Mouse (Mus musculus) forebrain, embryonic 14.5 days (tissue): ENCODE results near the gene Plekhh2. TPM values are rescaled to one million over a fixed set of nuclear protein-coding genes. Genes with fewer than 3 reads are reported as not detected.

Experiments used
- ATAC-seq: fragments of 200-750 bp; cut with Nextera tagmentation; 2 replicates; pipeline ENCODE4 v1.8.0; 2017; ENCODE audit warnings: mild to moderate bottlenecking, moderate library complexity
- DNase-seq: peaks from one replicate; pipeline ENCODE4 v3.0.0-alpha.2; 2015; ENCODE audit warnings: low spot score
- H3K27ac ChIP-seq: fragments of 300-500 bp; sonication (generic); 2 replicates; pipeline ENCODE4 v1.5.1; 2014; ENCODE audit warnings: low read depth, mild to moderate bottlenecking, control low read depth, low read length, moderate library complexity
- H3K27me3 ChIP-seq: fragments of 300-500 bp; sonication (generic); replicated peaks from 2 replicates; pipeline ENCODE4 v1.6.1; 2014; ENCODE audit warnings: low read length, control low read depth, mixed read lengths; ENCODE audit not compliant: control insufficient read depth, insufficient read depth
- H3K36me3 ChIP-seq: fragments of 300-500 bp; sonication (generic); 2 replicates; pipeline ENCODE4 v1.6.1; 2014; ENCODE audit warnings: low read length, control low read depth; ENCODE audit not compliant: control insufficient read depth, insufficient read depth
- H3K4me1 ChIP-seq: fragments of 300-500 bp; sonication (generic); 2 replicates; pipeline ENCODE4 v1.6.1; 2014; ENCODE audit warnings: antibody characterized with exemption, low read length, control low read depth; ENCODE audit not compliant: control insufficient read depth, insufficient read depth
- H3K4me2 ChIP-seq: fragments of 300-500 bp; sonication (generic); 2 replicates; pipeline ENCODE4 v1.6.1; 2014; ENCODE audit warnings: mild to moderate bottlenecking, control low read depth, low read length
- H3K4me3 ChIP-seq: fragments of 300-500 bp; sonication (generic); 2 replicates; pipeline ENCODE4 v1.5.1; 2014; ENCODE audit warnings: low read depth, low read length, control low read depth
- H3K9ac ChIP-seq: fragments of 300-500 bp; sonication (generic); 2 replicates; pipeline ENCODE4 v1.6.1; 2014; ENCODE audit warnings: mild to moderate bottlenecking, low read length, control low read depth, moderate library complexity
- H3K9me3 ChIP-seq: fragments of 300-500 bp; sonication (generic); replicated peaks from 2 replicates; pipeline ENCODE4 v1.6.1; 2016; ENCODE audit warnings: low read length, control low read depth, mixed read lengths; ENCODE audit not compliant: control insufficient read depth
- WGBS: fragments of 180-500 bp; shearing (Covaris S2); extraction: QIAGEN DNeasy Blood & Tissue Kit; methylation state at CpG from one replicate; pipeline ENCODE4 v1.1.7; 2014; 5-methylcytosine and 5-hydroxymethylcytosine counted together
- polyA plus RNA-seq: library from polyadenylated mRNA; unstranded; fragments of >200 nt; fragmentation: Nextera tagmentation; extraction: Ambion mirVana; gene quantifications from 2 replicates; pipeline ENCODE4 v1.2.1, GENCODE M21; 2014

Gene Plekhh2
- polyA plus RNA-seq, 1 experiment from 2014 or later, result 0.88 TPM

GRCm38 (mm10) chr17:84620076-84620475, 108.4 kb downstream of the Plekhh2 start:
- ATAC-seq (no peak), DNase-seq (no peak)
- Histone ChIP-seq H3K36me3 (no peaks in the 10 kb centered on the region), H3K4me2 (no peak overlapping the region), H3K4me3 (no peak overlapping the region), H3K9me3 (no peaks in the 10 kb centered on the region), H3K4me1 (no peaks in the 10 kb centered on the region), H3K27me3 (no peaks in the 10 kb centered on the region), H3K27ac (no peak overlapping the region), H3K9ac (no peak overlapping the region)
- 85% methylated on average over 3 of the region's 3 CpGs for WGBS

DNA sequence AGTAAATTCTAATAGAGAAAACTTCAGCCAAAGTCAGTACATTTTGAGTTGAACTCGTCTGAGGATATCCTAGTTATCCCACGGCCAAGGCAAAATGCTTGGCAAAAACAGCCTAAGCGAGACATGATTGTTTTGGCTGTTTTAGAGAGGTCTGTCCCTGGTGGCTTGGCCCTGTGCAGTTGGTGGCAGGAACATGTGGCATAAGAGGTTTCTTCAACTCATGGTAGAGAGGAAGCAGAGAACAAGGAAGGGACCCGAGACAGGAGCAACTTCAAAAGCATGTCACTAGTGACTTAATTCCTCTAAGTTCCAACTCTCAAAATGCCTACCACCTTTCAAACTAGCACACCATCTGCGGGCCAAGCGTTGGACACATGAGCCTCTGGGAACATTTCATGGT, 108.9 kb downstream of the Plekhh2 start:
- H3K9ac ChIP-seq, result no peak overlapping the region
- H3K9me3 ChIP-seq, result no peaks in the 10 kb centered on the region
- H3K27ac ChIP-seq, result no peak overlapping the region
- H3K4me2 ChIP-seq, result no peak overlapping the region
- DNase-seq, result no peak
- 85% methylated on average over 6 of the region's 6 CpGs for WGBS
- ATAC-seq, result no peak
- H3K36me3 ChIP-seq, result no peaks in the 10 kb centered on the region
- H3K27me3 ChIP-seq, result no peaks in the 10 kb centered on the region
- no peak overlapping the region for H3K4me3 ChIP-seq
- H3K4me1 ChIP-seq, result no peaks in the 10 kb centered on the region

DNA sequence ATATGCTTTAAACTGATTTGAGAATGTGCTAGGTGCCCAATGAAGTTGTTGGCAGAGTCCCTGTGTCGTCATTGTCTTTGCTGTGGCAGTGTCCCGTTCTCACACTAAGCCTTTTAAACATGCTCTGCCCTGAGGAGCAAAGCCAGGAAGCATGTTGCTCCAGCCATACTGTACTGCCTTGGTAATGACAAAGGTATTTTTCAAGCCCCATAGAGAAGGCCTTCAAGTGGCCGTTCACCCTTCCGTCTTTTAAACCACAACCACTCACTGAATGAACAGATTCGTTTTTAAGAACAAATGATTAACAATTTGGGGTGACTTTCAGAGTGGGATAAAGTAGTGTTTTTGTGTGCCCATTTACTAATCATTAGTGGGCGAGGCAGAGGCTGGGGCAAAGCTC, 109.5 kb downstream of the Plekhh2 start:
- H3K27ac ChIP-seq, result no peak overlapping the region
- 83% methylated on average over 6 of the region's 6 CpGs for WGBS
- ATAC-seq (no peak), DNase-seq (no peak)
- no peaks in the 10 kb centered on the region for H3K9me3 ChIP-seq
- no peaks in the 10 kb centered on the region for H3K27me3 ChIP-seq
- H3K4me3 ChIP-seq, result no peak overlapping the region
- H3K36me3 ChIP-seq, result no peaks in the 10 kb centered on the region
- H3K4me1 ChIP-seq, result no peaks in the 10 kb centered on the region
- no peak overlapping the region for H3K4me2 ChIP-seq
- no peak overlapping the region for H3K9ac ChIP-seq

GRCm38 (mm10) chr17:84622028-84622427, 110.3 kb downstream of the Plekhh2 start:
- DNase-seq, result no peak

GRCm38 (mm10) chr17:84622873-84623272, 111.2 kb downstream of the Plekhh2 start:
- H3K4me3 ChIP-seq, result no peak overlapping the region
- H3K36me3 ChIP-seq, result no peaks in the 10 kb centered on the region
- H3K4me1 ChIP-seq, result peaks cover 4% of the 10 kb centered on the region
- no peaks in the 10 kb centered on the region for H3K27me3 ChIP-seq
- H3K9ac ChIP-seq, result no peak overlapping the region
- no peaks in the 10 kb centered on the region for H3K9me3 ChIP-seq
- no peak overlapping the region for H3K27ac ChIP-seq
- no peak overlapping the region for H3K4me2 ChIP-seq
- WGBS, result 84% methylated on average over 2 of the region's 2 CpGs
- DNase-seq (no peak), ATAC-seq (no peak)

More at GRCm38 (mm10) chr17:84622028-84622427, 110.3 kb downstream of the Plekhh2 start:
- H3K27me3 ChIP-seq, result no peaks in the 10 kb centered on the region
- H3K4me3 ChIP-seq, result no peak overlapping the region
- 88% methylated on average over 4 of the region's 4 CpGs for WGBS
- H3K4me2 ChIP-seq, result no peak overlapping the region
- H3K36me3 ChIP-seq, result no peaks in the 10 kb centered on the region
- H3K27ac ChIP-seq, result no peak overlapping the region
- H3K9ac ChIP-seq, result no peak overlapping the region
- peaks cover 3% of the 10 kb centered on the region for H3K4me1 ChIP-seq
- no peaks in the 10 kb centered on the region for H3K9me3 ChIP-seq
- ATAC-seq, result no peak

- Histone ChIP-seq H3K4me1 (peaks cover 4% of the 10 kb centered on the region), H3K4me3 (peak within 1 kb of the TSS; percentile 56), H3K4me2 (peak within 1 kb of the TSS; percentile 64), H3K9ac (peak within 1 kb of the TSS; percentile 80), H3K9me3 (no peaks in the 10 kb centered on the region), H3K27ac (peak within 1 kb of the TSS; percentile 44; the same call in 1 of the 2 replicates), H3K36me3 (no peaks in the 10 kb centered on the region), H3K27me3 (no peaks in the 10 kb centered on the region)
- WGBS, result 0% methylated on average over 23 of the region's 25 CpGs
- DNase-seq, result peak; percentile 99
- ATAC-seq, result peak; percentile 98
These were observed 114.7 kb downstream of the Plekhh2 start, which contains the start of gene Dync2li1 for GRCm38 (mm10) chr17:84626276-84626856. Gene Dync2li1 (plus strand): TSS chr17:84626496.

DNA sequence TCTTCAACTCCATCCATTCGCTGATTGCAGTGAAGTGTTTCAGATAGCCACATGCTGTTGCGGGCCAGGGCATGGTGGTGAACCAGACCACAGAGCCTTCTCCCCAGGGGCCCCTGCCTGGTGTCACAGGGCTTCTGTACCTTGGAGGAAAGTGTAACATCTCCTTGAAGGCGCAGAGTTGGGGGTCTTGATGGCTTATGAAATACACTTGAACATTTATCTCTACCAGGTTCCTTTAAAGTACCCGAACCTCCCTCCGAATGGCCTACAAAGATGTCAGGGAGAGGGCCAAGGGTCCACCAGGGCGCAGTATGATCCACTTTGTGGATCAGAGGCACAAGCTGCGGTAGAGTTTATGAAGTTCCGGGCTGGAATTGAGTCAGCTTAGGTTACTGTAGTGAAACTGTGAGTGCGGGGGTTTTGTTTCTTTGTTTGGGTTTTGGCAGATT, 115.2 kb downstream of the Plekhh2 start:
- Histone ChIP-seq H3K36me3 (no peaks in the 10 kb centered on the region), H3K9me3 (no peaks in the 10 kb centered on the region), H3K9ac (peak overlapping the region; percentile 80), H3K27me3 (no peaks in the 10 kb centered on the region), H3K4me2 (peak overlapping the region; percentile 64), H3K4me3 (peak overlapping the region; percentile 56), H3K27ac (no peak overlapping the region), H3K4me1 (peaks cover 4% of the 10 kb centered on the region)
- ATAC-seq, result peak; percentile 53
- 29% methylated on average over 9 of the region's 9 CpGs for WGBS
- DNase-seq, result peak; percentile 30

DNA sequence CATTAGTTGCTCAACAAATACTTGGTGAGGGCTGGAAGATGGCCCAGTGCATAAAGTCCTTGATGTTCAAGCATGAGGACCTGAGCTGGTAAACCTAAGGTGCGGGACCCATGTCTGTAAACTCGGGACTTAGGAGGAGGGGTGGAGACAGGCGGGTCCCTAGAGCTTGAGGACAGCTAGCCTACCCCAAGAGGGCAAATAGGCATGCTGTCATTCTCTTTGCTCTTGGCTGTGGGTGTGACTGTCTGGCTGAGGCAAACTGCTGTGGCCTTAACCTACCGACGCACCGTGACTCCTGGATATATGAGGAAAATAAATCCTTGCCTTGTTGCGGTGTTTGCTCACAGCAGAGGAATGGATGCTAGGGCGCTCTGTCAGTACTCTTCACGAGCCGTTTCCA, 116.0 kb downstream of the Plekhh2 start:
- peaks cover 4% of the 10 kb centered on the region for H3K4me1 ChIP-seq
- H3K4me2 ChIP-seq, result no peak overlapping the region
- H3K36me3 ChIP-seq, result no peaks in the 10 kb centered on the region
- DNase-seq (no peak), ATAC-seq (no peak)
- no peaks in the 10 kb centered on the region for H3K9me3 ChIP-seq
- 93% methylated on average over 10 of the region's 10 CpGs for WGBS
- H3K9ac ChIP-seq, result no peak overlapping the region
- no peaks in the 10 kb centered on the region for H3K27me3 ChIP-seq
- H3K27ac ChIP-seq, result no peak overlapping the region
- H3K4me3 ChIP-seq, result no peak overlapping the region

GRCm38 (mm10) chr17:84628611-84629010, 116.9 kb downstream of the Plekhh2 start:
- 90% methylated on average over 9 of the region's 9 CpGs for WGBS
- H3K4me3 ChIP-seq, result no peak overlapping the region
- ATAC-seq, result no peak
- H3K4me1 ChIP-seq, result peaks cover 4% of the 10 kb centered on the region
- H3K9me3 ChIP-seq, result no peaks in the 10 kb centered on the region
- H3K36me3 ChIP-seq, result no peaks in the 10 kb centered on the region
- H3K9ac ChIP-seq, result no peak overlapping the region
- DNase-seq, result no peak
- H3K27ac ChIP-seq, result no peak overlapping the region
- no peak overlapping the region for H3K4me2 ChIP-seq
- no peaks in the 10 kb centered on the region for H3K27me3 ChIP-seq
